Mouse (Mus musculus) left cerebral cortex, adult 2 months (tissue): ENCODE measurements around the gene Actl10. TPM values are rescaled to one million over a fixed set of nuclear protein-coding genes. Genes with fewer than 3 reads are reported as not detected.
A peak's percentile ranks its signal among the peaks of the same experiment; 100 is the strongest.

ENCODE experiments used
- DNase-seq, 2 experiments: peaks; one replicate each; pipeline ENCODE4 v3.0.0; 2021 to 2022; ENCODE audit warnings: low spot score in 2 of 2, mixed read lengths in 1 of 2; ENCODE audit errors: extremely low spot score in 1 of 2
- H3K27ac ChIP-seq: fragments of 200-600 bp; 2 replicates; pipeline ENCODE4 v1.8.1; 2022
- H3K4me3 ChIP-seq: fragments of 200-600 bp; 2 replicates; pipeline ENCODE4 v1.8.1; 2022
- CTCF ChIP-seq: fragments of 200-600 bp; IDR thresholded peaks from 2 replicates; pipeline ENCODE4 v1.8.1; 2022; ENCODE audit warnings: antibody characterized with exemption, mild to moderate bottlenecking, moderate library complexity
- intact Hi-C: fragments of 180-260 bp; cut with DNase I; formaldehyde crosslinking; loops from one replicate; pipeline ENCODE4 v1.15.1; 2025
- total RNA-seq, 2 experiments: library from RNA; stranded (reverse); gene quantifications; 2 replicates each; pipeline ENCODE4 v1.2.3; 2021

Gene Actl10
- total RNA-seq, 2 experiments from 2014 or later: not detected

DNA sequence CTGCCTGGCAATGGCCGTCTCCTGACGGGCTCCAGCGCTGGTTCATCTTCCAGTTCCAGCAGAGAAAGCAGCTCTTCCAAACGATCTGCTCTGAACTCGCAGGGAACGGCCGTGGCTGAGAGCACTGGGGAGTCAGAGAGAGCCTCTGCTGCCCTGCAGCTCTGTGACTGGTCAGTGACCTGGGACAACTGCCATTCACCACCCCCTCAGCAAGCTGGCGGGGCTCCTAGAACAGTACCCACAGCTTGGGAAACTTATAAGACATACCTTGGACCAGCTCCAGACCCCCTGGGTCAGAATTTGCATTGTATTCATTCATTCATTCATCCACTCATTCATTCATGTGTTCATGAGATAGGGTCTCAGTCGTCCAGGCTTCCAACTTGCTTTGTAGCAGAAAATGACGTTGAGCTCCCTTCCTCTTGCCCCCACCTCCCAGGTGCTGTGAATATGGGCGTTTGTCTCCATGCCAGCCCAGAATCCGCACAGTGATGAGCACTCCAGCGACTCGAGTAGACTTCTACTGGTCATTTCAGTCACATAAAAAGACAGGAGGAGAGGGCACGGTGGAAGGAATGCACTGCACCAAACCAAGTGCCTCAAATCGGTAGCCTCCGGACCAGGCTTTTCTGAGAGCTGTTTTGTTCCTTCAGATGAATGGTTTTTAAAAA is 33.5 kb downstream of the Actl10 start:
- peak overlapping the region; percentile 63 for H3K27ac ChIP-seq
- intact Hi-C loops: loop anchor here (1.0 to 2.0 kb wide), 2 partner anchors 28 to 206 kb away; no protein-coding TSS in a partner anchor
- H3K4me3 ChIP-seq: no peak overlapping the region
- TF ChIP-seq CTCF: no peak
- no peak for DNase-seq

DNA sequence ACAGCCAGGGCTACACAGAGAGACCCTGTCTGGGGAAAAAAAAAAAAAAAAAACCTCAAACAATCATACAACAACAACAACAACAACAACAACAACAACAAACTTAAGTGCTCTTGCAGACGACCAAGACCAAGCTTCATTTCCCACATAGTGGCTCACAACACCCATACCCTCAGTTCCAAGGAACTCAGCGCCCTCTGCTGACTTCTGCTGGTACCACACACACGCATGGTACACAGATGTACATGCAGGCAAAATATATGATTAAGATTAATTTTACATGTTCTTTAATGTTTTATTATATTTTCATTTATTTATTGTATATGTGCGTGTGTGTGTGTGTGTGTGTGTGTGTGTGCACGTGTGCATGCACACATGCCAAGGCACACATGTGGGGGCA is 34.8 kb downstream of the Actl10 start:
- Histone ChIP-seq H3K4me3 (no peak overlapping the region), H3K27ac (no peak overlapping the region)
- DNase-seq: no peak
- peak; percentile 41 for TF ChIP-seq CTCF
- intact Hi-C loops: no loop called here

GRCm38 (mm10) chr2:154589051-154589450 is 37.5 kb downstream of the Actl10 start:
- TF ChIP-seq CTCF: no peak
- no peak overlapping the region for H3K27ac ChIP-seq
- no peak for DNase-seq
- no peak overlapping the region for H3K4me3 ChIP-seq
- intact Hi-C loops: no loop called here

- no peak for TF ChIP-seq CTCF
- Histone ChIP-seq H3K4me3 (no peak overlapping the region), H3K27ac (no peak overlapping the region)
- no peak for DNase-seq
- intact Hi-C loops: no loop called here
These were observed 39.7 kb downstream of the Actl10 start for GRCm38 (mm10) chr2:154591239-154591638.

GRCm38 (mm10) chr2:154593025-154593424 is 41.4 kb downstream of the Actl10 start:
- intact Hi-C loops: no loop called here
- H3K4me3 ChIP-seq: no peak overlapping the region
- peak; percentile 57 for TF ChIP-seq CTCF
- DNase-seq: no peak
- H3K27ac ChIP-seq: no peak overlapping the region

GRCm38 (mm10) chr2:154595775-154596174 is 44.2 kb downstream of the Actl10 start:
- no peak for DNase-seq
- no peak overlapping the region for H3K4me3 ChIP-seq
- no peak overlapping the region for H3K27ac ChIP-seq
- TF ChIP-seq CTCF: no peak
- intact Hi-C loops: no loop called here

DNA sequence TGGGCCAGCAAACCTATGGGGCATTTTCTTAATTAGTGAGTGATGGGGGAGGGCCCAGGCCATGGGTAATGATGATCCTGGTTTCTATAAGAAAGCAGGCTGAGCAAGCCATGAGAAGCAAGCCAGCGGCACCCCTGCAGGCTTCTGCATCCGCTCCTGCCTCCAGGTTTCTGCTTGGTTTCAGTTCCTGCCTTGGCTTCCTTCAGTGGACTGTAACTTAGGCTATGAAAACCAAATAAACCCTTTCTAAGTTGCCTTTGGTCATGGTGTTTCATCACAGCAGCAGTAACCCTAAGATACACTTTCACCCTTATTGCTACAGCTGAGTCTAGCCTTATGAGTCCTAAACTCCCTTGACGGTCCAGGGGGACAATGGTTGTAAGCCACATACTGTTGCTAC is 45.8 kb downstream of the Actl10 start:
- intact Hi-C loops: no loop called here
- no peak for TF ChIP-seq CTCF
- Histone ChIP-seq H3K4me3 (no peak overlapping the region), H3K27ac (no peak overlapping the region)
- no peak for DNase-seq

GRCm38 (mm10) chr2:154600586-154600985 is 49.0 kb downstream of the Actl10 start:
- intact Hi-C loops: no loop called here
- no peak for TF ChIP-seq CTCF
- no peak overlapping the region for H3K27ac ChIP-seq
- H3K4me3 ChIP-seq: no peak overlapping the region
- no peak for DNase-seq

GRCm38 (mm10) chr2:154601324-154601723 is 49.7 kb downstream of the Actl10 start:
- H3K27ac ChIP-seq: no peak overlapping the region
- no peak for TF ChIP-seq CTCF
- intact Hi-C loops: no loop called here
- DNase-seq: no peak
- H3K4me3 ChIP-seq: no peak overlapping the region

Other genes with a start within 250 kb of the Actl10 start
- gene Bpifb9b, start 244.5 kb upstream of the Actl10 start, total RNA-seq: not detected
- 10 to 100 TPM; 11.5 to 14.3 TPM for gene Cdk5rap1, start 178.8 kb upstream of the Actl10 start, total RNA-seq
- gene Snta1, start 143.7 kb upstream of the Actl10 start, total RNA-seq: 10 to 100 TPM; 33.9 to 34.1 TPM
- 10 to 100 TPM; 54.3 to 57.4 TPM for gene Cbfa2t2, start 115.3 kb upstream of the Actl10 start, total RNA-seq
- gene 1700003F12Rik, start 4.7 kb upstream of the Actl10 start, total RNA-seq: under 1 TPM in 1 of 2 experiments, not detected in 1; 0.70 TPM
- gene Necab3, start 7.1 kb downstream of the Actl10 start, total RNA-seq: 10 to 100 TPM; 79.3 to 82.7 TPM
- 10 to 100 TPM in 1 of 2 experiments, 1 to 10 TPM in 1; 10.0 to 11.5 TPM for gene E2f1, start 18.1 kb downstream of the Actl10 start, total RNA-seq
- 10 to 100 TPM; 12.8 to 14.2 TPM for gene Pxmp4, start 51.9 kb downstream of the Actl10 start, total RNA-seq
- gene Zfp341, start 61.5 kb downstream of the Actl10 start, total RNA-seq: 10 to 100 TPM; 11.1 to 11.7 TPM
- gene 4930519P11Rik, start 61.7 kb downstream of the Actl10 start, total RNA-seq: not detected
- 100 to 1,000 TPM; 215 to 217 TPM for gene Chmp4b, start 99.9 kb downstream of the Actl10 start, total RNA-seq
- not detected for gene Gm14214, start 218.3 kb downstream of the Actl10 start, total RNA-seq
- 100 to 1,000 TPM in 1 of 2 experiments, 10 to 100 TPM in 1; 93.2 to 101 TPM for gene Raly, start 239.3 kb downstream of the Actl10 start, total RNA-seq
- not detected for gene a, start 239.6 kb downstream of the Actl10 start, total RNA-seq